Mouse (Mus musculus) adrenal gland, adult 18-20 months (tissue): ENCODE measurements around the gene Atxn7. TPM values are rescaled to one million over a fixed set of nuclear protein-coding genes. Genes with fewer than 3 reads are reported as not detected.

Source experiments
- DNase-seq, 2 experiments: peaks; one replicate each; pipeline ENCODE4 v3.0.0; 2021 to 2022; ENCODE audit warnings: low spot score in 2 of 2
- total RNA-seq, 2 experiments: library from RNA; stranded (reverse); gene quantifications; 1 replicate in 1 of 2; 2 replicates in 1 of 2; pipeline ENCODE4 v1.2.3; 2021

The Atxn7 gene
- total RNA-seq, 2 experiments from 2014 or later: 24.0 to 31.2 TPM

DNA sequence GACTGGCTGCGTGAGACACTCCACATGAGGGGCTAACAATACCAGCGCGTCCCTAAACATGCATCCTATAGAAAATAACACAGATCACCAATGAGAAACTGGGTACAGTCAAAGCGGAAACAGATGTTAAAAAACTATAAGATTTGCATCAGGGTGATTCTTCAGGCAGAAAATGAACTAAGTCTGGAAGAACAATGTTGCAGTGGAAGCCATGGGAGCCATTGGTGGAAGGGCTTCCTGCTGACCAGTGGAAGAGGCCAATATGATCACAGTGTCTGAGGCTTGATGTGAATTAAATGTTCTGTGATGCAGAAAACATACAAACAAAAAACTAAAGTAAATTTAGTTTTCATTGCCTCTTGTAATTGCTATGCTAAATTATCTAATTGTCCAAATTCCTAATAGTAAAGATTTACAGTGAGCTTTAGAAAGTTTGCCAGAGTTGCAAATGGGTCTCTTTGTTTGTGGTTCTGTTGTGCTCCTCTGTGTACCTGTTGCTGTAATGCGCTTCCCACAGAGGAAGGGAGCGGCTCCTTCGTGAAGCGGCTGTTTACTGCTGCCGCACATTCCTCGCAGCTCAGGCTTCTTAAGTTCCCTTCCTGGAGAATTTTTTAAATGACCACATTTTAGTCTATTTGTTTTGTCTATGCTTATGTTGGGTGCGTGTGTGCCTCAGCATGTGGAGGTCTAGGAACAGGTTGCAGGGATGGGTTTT is 101.4 kb downstream of the Atxn7 start:
- no peak for DNase-seq

DNA sequence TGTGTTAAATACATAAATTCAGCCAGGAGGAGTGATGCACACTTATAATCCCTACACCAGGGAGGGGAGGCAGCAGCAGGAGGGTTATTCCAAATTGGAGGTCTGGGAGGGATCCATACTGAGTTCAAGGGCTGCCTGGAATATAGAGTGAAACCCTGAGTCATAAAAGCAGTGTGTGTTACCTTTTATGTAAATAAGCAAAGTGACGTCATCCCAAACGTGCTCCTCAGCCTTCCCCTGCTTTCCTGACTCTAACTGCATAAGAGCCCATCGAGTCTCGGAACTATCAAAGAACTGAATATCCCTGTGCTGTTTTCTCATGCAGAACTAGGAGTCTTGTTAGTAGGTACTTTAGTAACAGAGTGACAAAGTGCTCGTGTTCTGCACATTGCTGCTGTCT is 102.1 kb downstream of the Atxn7 start:
- DNase-seq: no peak

DNA sequence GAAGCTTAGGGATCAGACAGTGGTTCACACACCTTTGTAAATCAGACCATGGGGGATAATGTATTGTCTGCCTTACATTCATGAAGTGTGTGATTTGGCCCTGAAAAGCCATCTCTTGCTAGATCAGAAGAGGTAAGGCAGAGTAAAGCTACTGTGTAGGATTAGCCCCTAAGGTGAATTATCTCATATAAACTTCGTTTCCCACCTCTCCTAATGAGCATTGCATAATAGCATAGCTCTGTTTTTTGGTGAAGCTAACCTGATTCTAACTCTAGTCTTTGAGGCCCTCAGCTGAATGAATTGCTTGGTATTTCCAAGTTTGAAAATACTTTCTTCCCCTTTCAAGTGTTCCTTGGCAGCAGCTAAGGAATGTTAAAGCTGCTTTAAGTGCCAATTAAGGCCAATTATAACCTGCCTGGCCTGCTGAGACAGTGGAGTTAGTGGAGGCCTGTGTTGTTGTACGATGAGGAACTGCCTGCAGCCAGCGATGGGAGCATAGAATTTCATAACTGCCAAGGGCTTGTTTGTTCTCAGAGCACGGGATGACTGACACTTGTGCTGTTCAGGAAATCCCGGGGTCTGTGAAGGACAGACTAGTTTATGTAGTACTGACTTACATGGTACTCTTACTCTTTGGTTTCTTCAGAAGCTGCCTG is 103.4 kb downstream of the Atxn7 start:
- no peak for DNase-seq

DNA sequence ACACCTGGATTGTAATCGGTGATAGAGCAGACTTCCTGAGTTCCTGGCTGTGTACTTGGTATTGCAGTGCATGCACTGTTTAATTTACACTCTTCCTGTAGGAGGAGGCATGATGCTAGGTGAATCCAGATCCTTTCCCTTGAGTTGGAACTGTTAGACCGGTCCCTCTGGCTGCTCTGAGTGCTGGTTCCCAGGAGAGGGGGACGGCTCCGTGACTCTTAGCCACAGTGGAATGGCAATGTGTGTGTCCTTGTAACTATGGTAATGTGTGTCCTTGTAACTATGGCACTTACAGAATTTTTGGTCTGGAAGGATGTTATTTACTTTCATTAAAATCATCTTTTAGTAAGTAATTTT is 103.9 kb downstream of the Atxn7 start:
- DNase-seq: no peak

DNA sequence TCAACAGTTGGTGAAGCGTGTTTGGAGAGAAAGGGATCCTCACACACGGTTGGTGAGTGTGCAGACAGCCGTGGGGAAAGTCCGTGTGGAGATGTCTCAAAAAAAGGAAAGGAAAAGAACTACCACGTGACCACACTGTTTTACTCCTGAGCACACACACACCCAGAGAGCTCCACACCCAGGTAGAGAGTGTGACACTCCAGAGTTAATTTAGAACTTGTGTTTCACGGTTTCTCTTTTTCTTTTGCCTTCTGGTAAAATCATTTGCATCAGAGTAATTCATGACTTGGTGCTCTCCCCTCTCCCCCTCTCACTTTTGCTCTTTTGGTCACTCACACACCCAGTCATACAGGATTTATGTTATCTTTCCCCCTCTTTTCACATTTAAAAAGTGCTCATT is 105.0 kb downstream of the Atxn7 start:
- DNase-seq: no peak

DNA sequence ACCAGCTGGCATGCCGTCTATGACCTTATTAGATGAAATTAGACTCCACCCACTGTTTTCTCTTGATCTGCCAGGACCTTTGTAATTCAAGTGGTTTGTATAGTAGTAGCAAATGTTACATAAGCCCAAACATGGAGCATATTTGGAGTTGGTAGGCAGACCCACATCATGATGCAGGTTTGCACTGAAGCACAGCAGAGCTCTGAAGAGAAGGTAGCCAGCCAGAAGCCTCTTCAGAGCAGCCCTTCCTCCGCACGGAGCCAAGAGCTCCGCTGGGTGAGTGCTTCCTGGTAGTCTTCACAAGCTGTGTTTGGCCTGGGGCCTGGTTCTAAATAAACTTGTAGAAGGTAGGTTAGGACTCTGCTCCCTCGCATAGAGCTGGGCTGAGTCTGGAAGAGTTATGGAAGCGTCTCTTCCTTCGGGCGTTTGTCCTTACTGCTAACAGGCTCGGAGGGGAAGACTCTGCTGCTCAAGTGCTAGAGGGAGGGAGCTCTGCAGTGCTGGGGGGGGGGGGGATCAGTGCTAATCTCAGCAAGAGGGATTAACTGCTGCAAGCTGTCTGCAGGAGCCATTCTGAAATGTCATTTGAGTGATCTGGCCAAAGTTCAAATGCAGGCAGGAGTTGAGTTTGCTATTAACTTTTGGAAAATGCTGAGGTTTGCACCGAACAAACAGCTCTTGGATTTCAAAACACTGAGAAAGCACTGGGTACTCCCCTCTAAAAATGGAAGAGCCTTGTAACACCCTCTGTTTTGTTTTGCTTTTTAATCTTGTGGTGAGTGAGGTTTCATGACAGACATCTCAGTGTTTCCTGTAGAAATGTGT is 106.6 kb downstream of the Atxn7 start:
- peak in 1 of 2 experiments; percentile 14 for DNase-seq

DNA sequence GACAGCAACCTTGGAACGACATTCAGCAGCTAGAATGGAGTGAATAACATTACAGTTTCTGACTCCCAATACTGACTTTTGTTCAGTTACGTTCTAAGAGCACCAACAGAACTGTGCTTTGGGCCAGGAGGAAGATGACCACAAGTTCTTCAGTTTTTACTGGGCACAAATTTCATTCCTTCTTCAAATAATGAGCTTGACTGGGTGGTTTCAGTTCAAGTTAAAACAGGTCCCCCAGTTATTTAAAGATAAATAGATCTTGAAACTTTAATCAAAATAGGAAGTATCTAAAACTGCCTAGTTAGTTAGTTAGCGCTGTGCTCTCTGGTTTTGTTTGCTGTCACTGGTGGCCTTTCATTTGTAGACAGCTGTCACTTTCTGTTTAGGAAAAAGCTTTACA is 107.3 kb downstream of the Atxn7 start:
- DNase-seq: no peak

DNA sequence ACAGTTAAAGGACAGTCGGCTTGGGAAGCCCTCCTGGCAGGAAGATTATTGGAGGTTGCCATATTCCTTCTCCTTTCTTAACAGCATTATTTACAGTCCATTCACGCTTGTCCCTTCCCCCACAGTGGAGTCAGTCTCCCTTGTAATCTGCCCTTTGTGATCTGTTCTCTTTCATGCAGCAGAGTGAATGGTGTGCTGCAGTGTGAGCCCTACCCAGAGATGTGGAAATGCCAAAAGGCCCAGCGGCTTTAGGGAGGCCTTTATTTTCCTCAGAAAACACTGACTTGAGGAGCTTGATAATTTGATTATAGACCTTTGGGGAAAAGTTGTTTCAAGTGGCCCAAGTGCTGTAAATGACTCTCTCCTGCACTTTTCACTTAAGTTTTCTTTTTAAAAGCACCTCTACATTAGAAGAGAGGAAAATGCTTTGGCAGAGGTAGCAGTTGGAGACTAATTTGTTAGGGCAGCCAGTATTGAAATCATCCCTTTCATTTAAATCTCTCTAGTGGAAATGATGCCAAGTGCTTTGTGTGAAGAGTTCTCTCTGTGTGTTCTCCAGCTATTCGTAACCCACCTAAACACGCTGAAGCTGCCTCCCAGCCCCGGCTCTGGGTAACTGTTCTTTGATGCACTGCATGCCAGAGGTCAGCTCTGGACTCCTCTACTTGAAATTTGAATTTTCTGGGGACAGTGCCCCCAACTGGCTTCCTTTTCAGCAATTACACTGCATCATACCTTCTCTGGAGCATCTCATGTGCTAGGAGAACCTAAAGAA is 109.5 kb downstream of the Atxn7 start:
- no peak for DNase-seq

DNA sequence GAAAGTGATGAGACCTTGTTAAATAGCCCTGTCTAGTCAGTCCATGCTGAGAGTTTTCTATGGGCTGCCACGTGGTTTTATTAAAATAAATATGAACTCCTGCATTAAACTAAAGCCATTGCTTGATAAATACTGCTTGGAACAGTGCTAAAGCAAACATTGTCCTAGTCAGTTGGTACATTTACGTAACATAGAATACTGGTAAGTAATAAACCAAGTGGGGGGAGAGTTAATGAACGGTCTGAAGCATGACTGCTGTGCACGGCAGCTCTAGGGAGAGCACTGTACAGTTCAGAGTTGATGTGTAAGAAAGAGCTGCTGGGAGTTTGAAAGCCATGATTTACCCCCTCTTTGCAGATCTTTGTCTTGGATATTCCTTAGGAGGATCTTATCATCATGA is 110.2 kb downstream of the Atxn7 start:
- no peak for DNase-seq

DNA sequence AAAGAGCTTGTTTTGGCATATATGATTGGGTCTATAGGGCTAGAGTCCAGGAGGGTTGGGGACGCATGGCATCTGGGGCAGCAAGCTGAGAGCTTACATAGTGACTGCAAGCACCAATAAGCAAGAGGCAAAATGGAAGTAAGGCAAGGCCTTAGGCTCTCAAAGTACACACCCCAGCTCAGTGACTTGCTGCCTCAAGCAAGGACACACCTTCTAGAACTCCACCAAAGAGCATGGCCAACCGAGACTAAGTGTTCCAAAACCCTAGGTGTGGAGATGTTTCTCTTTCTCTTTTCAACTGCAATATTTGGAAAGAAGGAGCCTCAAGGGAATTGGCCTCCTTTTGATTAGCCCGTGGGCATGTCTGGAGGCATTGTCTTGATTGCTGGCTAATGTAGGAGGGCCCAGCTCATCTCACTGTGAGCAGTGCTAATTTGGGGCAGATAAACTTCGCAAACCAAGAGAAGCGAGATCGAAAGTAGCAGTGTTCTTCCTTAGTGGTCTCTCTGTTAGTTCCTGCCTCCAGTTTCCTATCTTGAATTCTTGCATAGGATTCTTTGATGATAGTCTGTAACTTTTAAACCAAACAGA is 119.5 kb downstream of the Atxn7 start:
- DNase-seq: no peak

DNA sequence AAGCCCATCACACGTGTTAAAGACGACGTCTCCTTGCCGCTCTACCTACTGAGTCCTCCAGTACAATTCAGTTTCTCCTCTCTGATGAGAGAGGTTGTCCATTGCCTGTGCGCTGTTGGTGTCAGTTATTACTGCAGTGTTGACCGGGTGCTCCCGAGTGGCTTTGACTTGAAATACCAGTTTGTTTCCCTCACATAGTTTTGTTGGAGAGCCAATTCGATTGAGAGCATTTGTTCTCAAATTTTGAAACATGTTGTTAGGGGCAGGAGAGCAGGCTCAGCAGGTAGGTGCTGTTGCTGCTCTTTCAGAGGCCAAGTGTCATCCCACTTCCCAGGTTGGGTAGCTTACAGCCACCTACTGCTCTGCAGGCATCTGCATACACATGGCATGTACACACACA is 122.6 kb downstream of the Atxn7 start:
- DNase-seq: no peak

DNA sequence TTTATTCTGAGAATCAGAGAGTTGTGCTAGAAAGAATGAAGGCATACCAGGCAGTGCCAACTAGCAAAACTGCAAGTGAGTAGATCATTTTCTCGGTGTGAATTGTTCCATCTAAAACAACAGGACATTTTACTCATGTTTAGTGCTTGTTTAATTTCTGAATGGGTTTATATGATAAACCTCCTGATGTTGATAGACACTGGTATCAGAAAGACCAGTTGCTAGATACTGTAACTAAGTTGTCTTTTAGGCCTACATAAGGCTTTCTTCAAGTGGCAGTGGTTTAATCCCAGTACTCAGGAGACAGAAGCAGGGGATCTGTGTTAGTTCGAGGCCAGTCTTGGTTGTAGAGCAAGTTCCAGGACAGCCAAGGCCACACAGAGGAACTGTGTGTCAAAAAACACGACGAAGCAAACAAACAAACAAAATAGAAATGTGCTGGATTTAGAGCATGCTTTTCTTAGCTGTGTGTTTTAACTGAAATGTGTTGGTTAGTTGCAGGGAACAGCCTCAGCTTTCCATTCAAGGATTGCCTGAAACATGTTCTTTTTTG is 125.5 kb downstream of the Atxn7 start:
- DNase-seq: no peak

DNA sequence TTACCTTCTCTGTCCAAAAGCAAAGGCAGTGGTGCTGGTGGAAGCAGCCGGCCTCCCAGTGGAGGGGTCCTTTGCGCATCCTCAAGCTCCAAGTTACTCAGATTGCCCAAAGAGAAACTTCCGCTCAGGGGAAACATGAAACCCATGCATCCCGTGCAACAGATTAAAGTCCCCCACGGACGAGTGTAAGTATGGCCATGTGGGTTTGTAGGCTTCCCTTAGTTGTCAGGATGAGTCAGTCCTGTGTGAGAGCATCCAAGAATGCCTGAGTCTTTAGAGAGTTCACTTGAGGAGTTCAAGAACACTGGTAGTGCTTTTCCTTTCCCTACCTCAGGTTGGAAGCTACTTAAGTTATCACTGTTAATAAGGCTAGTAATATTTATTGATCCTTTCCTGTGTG is 126.1 kb downstream of the Atxn7 start:
- no peak for DNase-seq

DNA sequence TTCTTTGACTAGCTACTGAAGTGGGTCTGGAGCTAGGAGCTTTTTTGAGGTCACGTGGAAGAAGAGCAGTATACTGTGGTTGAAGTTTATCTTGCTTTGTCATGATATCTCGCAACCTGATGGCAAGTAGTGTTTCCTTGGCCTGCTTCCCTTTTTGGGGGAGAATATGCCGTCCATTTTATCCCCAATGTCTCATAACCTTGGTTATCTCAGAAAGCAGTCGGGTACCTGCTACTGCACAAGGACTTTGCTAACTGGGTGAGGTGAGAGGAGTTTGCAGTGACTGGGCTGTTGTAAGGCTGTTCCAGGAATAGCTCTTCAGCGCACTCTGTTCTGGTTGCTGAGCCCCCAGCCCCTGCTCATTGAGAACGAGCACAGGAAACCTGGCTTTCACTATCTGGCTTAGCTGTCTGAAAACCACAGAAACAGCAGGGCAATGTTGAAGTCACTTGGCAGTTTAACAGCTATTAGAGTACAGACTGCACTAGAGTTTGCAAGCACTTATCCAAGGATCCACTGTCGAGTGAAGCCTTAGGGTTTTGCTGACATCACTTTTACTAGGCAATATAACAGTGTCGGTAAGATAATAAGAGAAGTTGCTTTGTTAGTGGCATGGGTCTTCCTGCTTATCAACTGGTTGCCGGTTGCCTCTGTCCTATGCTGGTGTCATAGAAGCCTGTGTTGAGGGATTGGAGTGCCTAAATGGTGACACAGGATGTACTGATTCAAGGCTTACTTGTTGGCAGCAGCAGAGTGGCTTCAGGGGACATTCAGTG is 127.0 kb downstream of the Atxn7 start:
- DNase-seq: no peak

DNA sequence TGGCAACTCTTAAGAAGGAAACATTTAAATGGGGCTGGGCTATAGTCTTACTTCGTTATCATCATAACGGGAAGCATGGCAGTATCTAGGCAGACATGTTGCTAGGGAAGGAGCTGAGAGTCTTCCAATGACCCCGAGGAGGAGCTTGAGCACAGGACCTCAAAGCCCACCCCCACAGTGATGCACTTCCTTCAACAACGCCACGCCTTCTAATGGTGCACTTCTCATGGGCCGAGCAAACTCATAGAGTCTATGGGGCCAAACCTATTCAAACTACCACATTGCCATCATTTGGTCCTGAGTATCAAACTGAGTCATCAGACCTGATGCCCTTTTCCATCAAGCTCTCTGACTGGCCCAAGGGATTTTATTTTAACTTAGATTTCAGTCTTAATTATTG is 129.3 kb downstream of the Atxn7 start:
- DNase-seq: no peak

DNA sequence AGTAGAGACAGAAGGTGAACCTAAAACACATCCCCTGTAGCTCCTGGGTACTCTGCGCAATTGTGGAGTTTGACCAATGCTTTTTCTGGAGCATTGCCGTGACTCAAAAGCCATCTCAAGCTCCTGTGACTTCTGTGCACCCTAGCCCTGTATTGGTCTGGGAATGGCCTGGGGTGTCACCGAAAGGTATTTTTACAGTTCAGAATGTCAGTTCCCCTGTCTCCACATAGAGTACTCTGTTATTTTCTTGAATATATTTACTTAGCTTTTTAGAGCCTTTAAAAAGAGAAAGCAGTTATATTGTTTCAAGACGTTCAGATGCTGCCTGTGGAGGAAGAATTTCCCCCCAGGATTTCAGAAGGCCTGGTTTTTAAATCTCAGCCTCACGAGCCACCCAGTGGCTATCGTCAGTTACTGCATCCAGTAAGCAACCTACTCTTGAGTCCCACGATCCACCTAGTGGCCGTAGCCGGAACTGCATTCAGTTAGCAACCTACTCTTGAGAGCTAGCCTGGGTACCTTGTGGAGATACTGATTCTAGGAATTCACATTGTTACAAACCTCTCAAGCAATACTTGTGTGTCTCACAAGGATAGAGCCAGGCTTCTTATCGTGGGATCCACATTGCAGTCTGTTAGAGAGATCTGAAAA is 137.2 kb downstream of the Atxn7 start:
- DNase-seq: peak; percentile 84 to 85

DNA sequence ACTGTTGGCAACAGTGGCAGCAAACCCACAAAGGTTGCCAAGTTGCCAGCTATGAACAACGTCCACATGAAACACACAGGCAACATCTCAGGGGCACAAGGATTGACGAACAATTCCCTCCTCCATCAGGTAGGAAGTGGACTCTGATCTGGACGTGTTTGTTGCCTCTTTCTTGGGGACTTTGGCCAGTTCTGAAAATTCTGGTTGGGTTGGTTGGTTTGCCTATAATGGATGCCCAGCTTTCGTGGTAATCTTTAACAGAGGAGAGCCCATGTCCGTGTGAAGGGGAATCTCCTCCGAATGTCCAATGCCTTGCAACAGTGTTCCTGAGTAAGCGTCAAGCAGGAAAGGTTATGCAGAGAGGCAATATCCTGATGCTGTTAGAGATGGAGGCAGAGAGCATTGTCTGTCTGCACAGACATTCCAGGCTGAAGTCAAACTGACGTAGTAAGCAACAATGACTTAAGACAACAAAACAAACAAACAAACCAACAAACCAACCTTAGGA is 139.6 kb downstream of the Atxn7 start:
- no peak for DNase-seq

DNA sequence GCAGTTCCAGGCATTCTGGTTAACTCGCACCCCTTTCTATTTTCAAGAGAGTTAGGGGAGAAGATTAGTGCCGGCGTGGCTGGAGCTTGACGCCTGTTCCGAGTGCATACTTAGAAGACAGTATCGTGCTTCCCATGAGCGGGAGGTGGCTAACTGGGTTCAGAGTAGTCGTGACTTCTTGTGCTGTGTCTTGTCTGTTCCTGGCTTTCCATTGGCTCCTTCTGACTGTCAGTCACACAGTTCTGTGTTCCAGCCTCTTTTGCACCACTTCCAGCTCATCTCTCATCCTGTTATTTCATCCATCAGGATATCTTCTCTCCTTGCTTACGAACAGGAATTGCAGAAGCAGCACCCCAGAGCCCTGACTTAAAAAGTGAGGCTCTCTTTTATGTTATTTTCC is 140.1 kb downstream of the Atxn7 start:
- no peak for DNase-seq

DNA sequence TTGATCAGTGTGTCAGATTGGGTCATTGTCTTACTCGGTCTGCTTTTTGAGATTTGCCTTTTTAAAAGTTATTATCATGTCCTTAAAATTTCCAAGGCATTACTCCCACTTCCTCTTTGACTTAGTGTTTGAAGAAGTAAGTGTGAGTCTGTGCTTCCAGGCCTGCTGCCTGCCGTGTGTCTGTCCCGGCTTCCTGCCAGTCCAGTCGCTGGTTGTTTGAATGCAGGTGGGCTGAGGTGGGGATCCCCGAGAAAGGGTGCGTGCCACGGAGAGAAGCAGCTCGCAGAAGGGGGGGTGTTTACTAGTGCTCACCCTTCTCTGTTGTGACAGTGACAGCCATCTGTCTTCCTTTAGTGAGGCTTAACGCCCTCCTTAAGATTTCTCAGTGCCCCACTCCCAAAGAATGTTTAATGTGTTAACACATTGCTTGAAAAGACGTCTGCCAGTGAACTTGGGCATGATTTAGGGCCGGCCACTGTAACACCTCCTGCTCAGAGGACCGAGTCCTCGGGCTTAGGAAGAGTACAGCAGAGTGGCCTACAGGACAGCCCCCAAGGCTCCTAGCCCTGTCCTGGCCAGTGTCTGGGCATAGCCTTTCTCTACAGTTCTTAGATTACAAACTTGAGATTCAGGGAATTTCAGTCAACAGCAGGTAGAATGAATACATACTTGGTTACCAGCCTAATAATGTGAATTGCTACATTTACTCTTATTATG is 143.1 kb downstream of the Atxn7 start:
- no peak for DNase-seq
